Comparison of ENCODE assay signal across 8 mouse cellular contexts in the genomic region with DNA sequence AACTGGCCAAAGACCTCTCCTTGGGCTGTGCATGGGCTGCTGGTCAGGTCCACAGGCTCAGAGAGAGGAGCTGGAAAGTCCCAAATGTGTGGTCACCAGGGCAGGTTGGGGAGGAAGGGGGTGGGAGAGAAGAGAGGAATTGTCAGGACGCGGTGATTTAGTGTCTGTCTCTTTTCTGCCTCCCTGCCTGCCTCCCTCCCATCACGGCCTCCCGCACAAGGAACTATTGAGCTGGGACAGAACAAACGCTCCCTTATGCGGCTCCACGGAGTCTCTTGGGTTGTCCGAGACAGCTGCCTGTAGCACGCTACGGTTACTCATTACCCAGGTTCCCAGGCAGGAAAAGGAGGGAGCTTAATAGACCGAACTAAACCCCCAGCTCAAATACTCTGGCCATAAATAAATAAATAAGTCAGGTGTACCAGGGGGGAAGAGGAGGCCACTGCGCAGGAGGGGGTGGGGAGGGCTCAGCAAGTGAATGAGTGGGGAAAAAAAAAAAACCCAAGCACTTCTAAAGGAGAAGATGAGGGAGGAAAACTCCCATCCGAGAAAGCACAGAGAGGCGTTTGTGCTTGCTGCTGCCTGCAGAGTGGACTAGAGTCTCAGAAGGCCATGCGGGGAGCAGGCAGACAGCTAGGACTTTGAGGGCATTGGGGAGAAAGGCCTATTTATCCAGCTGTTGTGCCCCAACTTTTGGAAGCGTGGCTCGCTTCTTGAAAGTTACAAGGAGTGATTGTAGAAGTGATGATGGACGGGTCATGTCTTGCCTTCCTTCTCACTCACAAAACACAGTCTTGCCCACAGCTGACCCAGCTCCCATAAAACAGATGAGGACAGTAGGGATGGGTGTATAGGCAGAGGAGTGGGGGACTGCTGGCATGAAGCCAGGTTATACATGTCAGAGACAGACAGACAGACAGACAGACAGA.
DNase-seq lines count a peak whose midpoint lies in the region; ATAC-seq and TF ChIP-seq lines count a peak whose summit lies in the region.

No protein-coding gene starts in this region.

- peak overlapping the region; percentile 26 for H3K4me2 ChIP-seq in hindbrain, embryonic 13.5 days
- H3K4me2 ChIP-seq in limb, embryonic 12.5 days = peak overlapping the region; percentile 35

- DNase-seq in ovary, postnatal 36 days (ENCODE audit: low spot score) = peak; percentile 21
- no peak for DNase-seq in ovary, postnatal 14 days (ENCODE audit: low spot score)
- DNase-seq in B cell, adult 2 months = no peak
- no peak for DNase-seq in adrenal gland, adult (ENCODE audit: inconsistent age in 2 of 2, low spot score in 1 of 2)

- no peak overlapping the region for H3K4me3 ChIP-seq in hindbrain, embryonic 13.5 days
- no peak overlapping the region for H3K4me3 ChIP-seq in limb, embryonic 12.5 days (replicated peaks)
- no peak overlapping the region for H3K4me3 ChIP-seq in small intestine, adult 2 months (ENCODE audit: low read depth, low read length)

- WGBS in hindbrain, embryonic 13.5 days = 13% methylated on average over 18 of the region's 18 CpGs
- 32% methylated on average over 18 of the region's 18 CpGs for WGBS in limb, embryonic 12.5 days
- 16% methylated on average over 18 of the region's 18 CpGs for WGBS in small intestine, adult 2 months

- TF ChIP-seq POLR2A in small intestine, adult 2 months (IDR thresholded peaks at IDR 0.05; ENCODE audit: low read depth, low read length) = no peak

- H3K36me3 ChIP-seq in hindbrain, embryonic 13.5 days = no peaks in the 10 kb centered on the region
- H3K36me3 ChIP-seq in limb, embryonic 12.5 days = no peaks in the 10 kb centered on the region
- H3K36me3 ChIP-seq in small intestine, adult 2 months (ENCODE audit: control insufficient read depth, insufficient read depth, low read length) = no peaks in the 10 kb centered on the region

- ATAC-seq in hindbrain, embryonic 13.5 days (ENCODE audit: low FRiP score) = peak; percentile 89
- ATAC-seq in limb, embryonic 12.5 days (ENCODE audit: insufficient number of reproducible peaks, insufficient read depth, low FRiP score, low TSS enrichment, low read depth) = peak; percentile 90
- no peak for ATAC-seq in cerebellum, adult (ENCODE audit: insufficient number of reproducible peaks, low FRiP score, low TSS enrichment)

- peak overlapping the region; percentile 74 for H3K27ac ChIP-seq in hindbrain, embryonic 13.5 days
- peak overlapping the region; percentile 84 for H3K27ac ChIP-seq in limb, embryonic 12.5 days
- peak overlapping the region; percentile 23; the same call in 1 of the 2 replicates for H3K27ac ChIP-seq in small intestine, adult 2 months (ENCODE audit: insufficient read depth, low read depth, low read length)

- H3K4me1 ChIP-seq in hindbrain, embryonic 13.5 days (replicated peaks) = peaks cover 24% of the 10 kb centered on the region
- peaks cover 31% of the 10 kb centered on the region for H3K4me1 ChIP-seq in limb, embryonic 12.5 days (replicated peaks)
- peaks cover 26% of the 10 kb centered on the region; the same call in 1 of the 2 replicates for H3K4me1 ChIP-seq in small intestine, adult 2 months (ENCODE audit: control insufficient read depth, insufficient read depth, insufficient read length, low read length)

- TF ChIP-seq CTCF in small intestine, adult 2 months (IDR thresholded peaks at IDR 0.05; ENCODE audit: extremely low read depth, insufficient read length, insufficient replicate concordance, low read depth, low read length) = peak; percentile 9; the same call in 1 of the 2 replicates

- H3K9ac ChIP-seq in hindbrain, embryonic 13.5 days = no peak overlapping the region
- no peak overlapping the region for H3K9ac ChIP-seq in limb, embryonic 12.5 days (replicated peaks)

- H3K9me3 ChIP-seq in hindbrain, embryonic 13.5 days = no peaks in the 10 kb centered on the region
- H3K9me3 ChIP-seq in limb, embryonic 12.5 days = no peaks in the 10 kb centered on the region

- H3K27me3 ChIP-seq in hindbrain, embryonic 13.5 days = no peaks in the 10 kb centered on the region
- H3K27me3 ChIP-seq in limb, embryonic 12.5 days = no peaks in the 10 kb centered on the region
- H3K27me3 ChIP-seq in small intestine, adult 2 months (ENCODE audit: control insufficient read depth, insufficient read depth, low read length) = no peaks in the 10 kb centered on the region

Comparison
In these comparisons a context has a peak if more than half of its experiments do, and no peak if none do; other contexts are left out.
1. H3K27ac ChIP-seq: peak in every context shown above with its lines; median percentile 84 in limb, embryonic 12.5 days; 74 in hindbrain, embryonic 13.5 days; 23 in small intestine, adult 2 months.